Mouse (Mus musculus): ENCODE data around the gene Efna5. TPM values are rescaled to one million over a fixed set of nuclear protein-coding genes. Genes with fewer than 3 reads are reported as not detected.
A peak's percentile ranks its signal among the peaks of the same experiment; 100 is the strongest.

Gene Efna5
- polyA plus RNA-seq, 1 experiment from 2014 or later: 26.9 TPM

GRCm38 (mm10) chr17:62692242-62692641 lies 188.9 kb downstream of the Efna5 start:
- H3K36me3 ChIP-seq (ENCODE audit: insufficient read depth, low read length): no peaks in the 10 kb centered on the region
- no peak overlapping the region for H3K9ac ChIP-seq (replicated peaks; ENCODE audit: low read length)
- no peak overlapping the region for H3K27ac ChIP-seq (ENCODE audit: low read length)
- no peak overlapping the region for H3K4me2 ChIP-seq (replicated peaks; ENCODE audit: low read depth, low read length)
- ATAC-seq (ENCODE audit: low FRiP score, low TSS enrichment): no peak
- no peaks in the 10 kb centered on the region for H3K27me3 ChIP-seq (ENCODE audit: insufficient read depth, low read length)
- H3K4me3 ChIP-seq (ENCODE audit: low read length): no peak overlapping the region
- no peaks in the 10 kb centered on the region for H3K9me3 ChIP-seq (ENCODE audit: low read length)
- WGBS: 60% methylated on average over 4 of the region's 4 CpGs
- 0 out of 2 replicates have a peak, but pooled peaks cover 5% of the 10 kb centered on the region for H3K4me1 ChIP-seq (ENCODE audit: insufficient read depth, low read length)

- 81% methylated on average over 4 of the region's 4 CpGs for WGBS
- H3K4me2 ChIP-seq (replicated peaks; ENCODE audit: low read depth, low read length): no peak overlapping the region
- H3K27me3 ChIP-seq (ENCODE audit: insufficient read depth, low read length): no peaks in the 10 kb centered on the region
- no peak overlapping the region for H3K4me3 ChIP-seq (ENCODE audit: low read length)
- H3K9me3 ChIP-seq (ENCODE audit: low read length): no peaks in the 10 kb centered on the region
- H3K36me3 ChIP-seq (ENCODE audit: insufficient read depth, low read length): no peaks in the 10 kb centered on the region
- peaks cover 9% of the 10 kb centered on the region; the same call in 1 of the 2 replicates for H3K4me1 ChIP-seq (ENCODE audit: insufficient read depth, low read length)
- no peak for ATAC-seq (ENCODE audit: low FRiP score, low TSS enrichment)
- no peak overlapping the region for H3K27ac ChIP-seq (ENCODE audit: low read length)
- no peak overlapping the region for H3K9ac ChIP-seq (replicated peaks; ENCODE audit: low read length)
These were observed 189.9 kb downstream of the Efna5 start for GRCm38 (mm10) chr17:62691201-62691715.

- no peak overlapping the region for H3K4me3 ChIP-seq (ENCODE audit: low read length)
- no peak for ATAC-seq (ENCODE audit: low FRiP score, low TSS enrichment)
- no peaks in the 10 kb centered on the region for H3K27me3 ChIP-seq (ENCODE audit: insufficient read depth, low read length)
- H3K36me3 ChIP-seq (ENCODE audit: insufficient read depth, low read length): no peaks in the 10 kb centered on the region
- 61% methylated on average over 8 of the region's 8 CpGs for WGBS
- H3K27ac ChIP-seq (ENCODE audit: low read length): no peak overlapping the region
- H3K4me1 ChIP-seq (ENCODE audit: insufficient read depth, low read length): peaks cover 9% of the 10 kb centered on the region; the same call in 1 of the 2 replicates
- no peaks in the 10 kb centered on the region for H3K9me3 ChIP-seq (ENCODE audit: low read length)
- no peak overlapping the region for H3K9ac ChIP-seq (replicated peaks; ENCODE audit: low read length)
- no peak overlapping the region for H3K4me2 ChIP-seq (replicated peaks; ENCODE audit: low read depth, low read length)
These were observed 190.9 kb downstream of the Efna5 start for GRCm38 (mm10) chr17:62690256-62690655.

GRCm38 (mm10) chr17:62689646-62690045 lies 191.5 kb downstream of the Efna5 start:
- Histone ChIP-seq H3K27ac (ENCODE audit: low read length) (no peak overlapping the region), H3K9ac (replicated peaks; ENCODE audit: low read length) (no peak overlapping the region), H3K9me3 (ENCODE audit: low read length) (no peaks in the 10 kb centered on the region), H3K36me3 (ENCODE audit: insufficient read depth, low read length) (no peaks in the 10 kb centered on the region), H3K4me3 (ENCODE audit: low read length) (no peak overlapping the region), H3K4me2 (replicated peaks; ENCODE audit: low read depth, low read length) (no peak overlapping the region), H3K4me1 (ENCODE audit: insufficient read depth, low read length) (peaks cover 6% of the 10 kb centered on the region; the same call in 1 of the 2 replicates), H3K27me3 (ENCODE audit: insufficient read depth, low read length) (no peaks in the 10 kb centered on the region)
- no peak for ATAC-seq (ENCODE audit: low FRiP score, low TSS enrichment)
- 83% methylated on average over 4 of the region's 4 CpGs for whole genome bisulfite sequencing

GRCm38 (mm10) chr17:62687369-62687768 lies 193.7 kb downstream of the Efna5 start:
- Histone ChIP-seq H3K27me3 (ENCODE audit: insufficient read depth, low read length) (no peaks in the 10 kb centered on the region), H3K9ac (replicated peaks; ENCODE audit: low read length) (no peak overlapping the region), H3K36me3 (ENCODE audit: insufficient read depth, low read length) (no peaks in the 10 kb centered on the region), H3K9me3 (ENCODE audit: low read length) (no peaks in the 10 kb centered on the region), H3K4me2 (replicated peaks; ENCODE audit: low read depth, low read length) (0 out of 2 replicates have a peak overlapping the region, but pooled peaks have one; percentile 10), H3K4me1 (ENCODE audit: insufficient read depth, low read length) (peaks cover 6% of the 10 kb centered on the region; the same call in 1 of the 2 replicates), H3K27ac (ENCODE audit: low read length) (no peak overlapping the region), H3K4me3 (ENCODE audit: low read length) (no peak overlapping the region)
- no peak; the same call in 1 of the 2 replicates for ATAC-seq (ENCODE audit: low FRiP score, low TSS enrichment)
- WGBS: 32% methylated on average over 6 of the region's 6 CpGs

- Histone ChIP-seq H3K36me3 (ENCODE audit: insufficient read depth, low read length) (no peaks in the 10 kb centered on the region), H3K4me2 (replicated peaks; ENCODE audit: low read depth, low read length) (no peak overlapping the region), H3K27ac (ENCODE audit: low read length) (no peak overlapping the region), H3K4me3 (ENCODE audit: low read length) (no peak overlapping the region), H3K4me1 (ENCODE audit: insufficient read depth, low read length) (peaks cover 6% of the 10 kb centered on the region; the same call in 1 of the 2 replicates), H3K9me3 (ENCODE audit: low read length) (no peaks in the 10 kb centered on the region), H3K9ac (replicated peaks; ENCODE audit: low read length) (no peak overlapping the region), H3K27me3 (ENCODE audit: insufficient read depth, low read length) (no peaks in the 10 kb centered on the region)
- whole genome bisulfite sequencing: 78% methylated on average over 6 of the region's 6 CpGs
- ATAC-seq (ENCODE audit: low FRiP score, low TSS enrichment): no peak
These were observed 195.9 kb downstream of the Efna5 start for GRCm38 (mm10) chr17:62685181-62685580.

- Histone ChIP-seq H3K36me3 (ENCODE audit: insufficient read depth, low read length) (no peaks in the 10 kb centered on the region), H3K9ac (replicated peaks; ENCODE audit: low read length) (no peak overlapping the region), H3K9me3 (ENCODE audit: low read length) (no peaks in the 10 kb centered on the region), H3K4me3 (ENCODE audit: low read length) (no peak overlapping the region), H3K4me2 (replicated peaks; ENCODE audit: low read depth, low read length) (no peak overlapping the region), H3K27me3 (ENCODE audit: insufficient read depth, low read length) (no peaks in the 10 kb centered on the region), H3K4me1 (ENCODE audit: insufficient read depth, low read length) (peaks cover 6% of the 10 kb centered on the region; the same call in 1 of the 2 replicates), H3K27ac (ENCODE audit: low read length) (no peak overlapping the region)
- ATAC-seq (ENCODE audit: low FRiP score, low TSS enrichment): no peak
- 84% methylated on average over 5 of the region's 5 CpGs for WGBS
These were observed 198.0 kb downstream of the Efna5 start for GRCm38 (mm10) chr17:62683142-62683541.

GRCm38 (mm10) chr17:62681726-62682125 lies 199.4 kb downstream of the Efna5 start:
- Histone ChIP-seq H3K27ac (ENCODE audit: low read length) (no peak overlapping the region), H3K4me1 (ENCODE audit: insufficient read depth, low read length) (peaks cover 4% of the 10 kb centered on the region; the same call in 1 of the 2 replicates), H3K4me3 (ENCODE audit: low read length) (no peak overlapping the region), H3K9me3 (ENCODE audit: low read length) (no peaks in the 10 kb centered on the region), H3K27me3 (ENCODE audit: insufficient read depth, low read length) (no peaks in the 10 kb centered on the region), H3K4me2 (replicated peaks; ENCODE audit: low read depth, low read length) (no peak overlapping the region), H3K36me3 (ENCODE audit: insufficient read depth, low read length) (no peaks in the 10 kb centered on the region), H3K9ac (replicated peaks; ENCODE audit: low read length) (no peak overlapping the region)
- WGBS: 42% methylated on average over 1 of the region's 1 CpGs
- peak; percentile 51; the same call in 1 of the 2 replicates for ATAC-seq (ENCODE audit: low FRiP score, low TSS enrichment)

GRCm38 (mm10) chr17:62680737-62681136 lies 200.4 kb downstream of the Efna5 start:
- Histone ChIP-seq H3K9me3 (ENCODE audit: low read length) (no peaks in the 10 kb centered on the region), H3K4me3 (ENCODE audit: low read length) (no peak overlapping the region), H3K36me3 (ENCODE audit: insufficient read depth, low read length) (no peaks in the 10 kb centered on the region), H3K9ac (replicated peaks; ENCODE audit: low read length) (no peak overlapping the region), H3K27ac (ENCODE audit: low read length) (no peak overlapping the region), H3K4me2 (replicated peaks; ENCODE audit: low read depth, low read length) (no peak overlapping the region), H3K4me1 (ENCODE audit: insufficient read depth, low read length) (peaks cover 11% of the 10 kb centered on the region), H3K27me3 (ENCODE audit: insufficient read depth, low read length) (no peaks in the 10 kb centered on the region)
- 79% methylated on average over 1 of the region's 1 CpGs for WGBS
- no peak for ATAC-seq (ENCODE audit: low FRiP score, low TSS enrichment)

GRCm38 (mm10) chr17:62676832-62677231 lies 204.3 kb downstream of the Efna5 start:
- ATAC-seq (ENCODE audit: low FRiP score, low TSS enrichment): no peak
- 67% methylated on average over 6 of the region's 6 CpGs for WGBS
- Histone ChIP-seq H3K4me3 (ENCODE audit: low read length) (no peak overlapping the region), H3K4me1 (ENCODE audit: insufficient read depth, low read length) (peaks cover 13% of the 10 kb centered on the region), H3K27me3 (ENCODE audit: insufficient read depth, low read length) (no peaks in the 10 kb centered on the region), H3K9me3 (ENCODE audit: low read length) (no peaks in the 10 kb centered on the region), H3K27ac (ENCODE audit: low read length) (no peak overlapping the region), H3K36me3 (ENCODE audit: insufficient read depth, low read length) (no peaks in the 10 kb centered on the region), H3K9ac (replicated peaks; ENCODE audit: low read length) (no peak overlapping the region), H3K4me2 (replicated peaks; ENCODE audit: low read depth, low read length) (no peak overlapping the region)

Measured in kidney, embryonic 16.5 days (tissue).